Mouse (Mus musculus) embryonic fibroblast, embryonic 13.5 days (primary cell): ENCODE data around the gene Znhit1.

Source experiments
- CTCF ChIP-seq: IDR thresholded peaks from 2 replicates; pipeline ENCODE4 v1.5.1; 2011; ENCODE audit warnings: mild to moderate bottlenecking, control low read depth, low read length, moderate library complexity, borderline replicate concordance; ENCODE audit not compliant: insufficient read depth
- POLR2A ChIP-seq: IDR thresholded peaks from 2 replicates; pipeline ENCODE4 v1.6.1; 2011; ENCODE audit warnings: low read depth, mild to moderate bottlenecking, control low read depth, low read length, moderate library complexity

DNA sequence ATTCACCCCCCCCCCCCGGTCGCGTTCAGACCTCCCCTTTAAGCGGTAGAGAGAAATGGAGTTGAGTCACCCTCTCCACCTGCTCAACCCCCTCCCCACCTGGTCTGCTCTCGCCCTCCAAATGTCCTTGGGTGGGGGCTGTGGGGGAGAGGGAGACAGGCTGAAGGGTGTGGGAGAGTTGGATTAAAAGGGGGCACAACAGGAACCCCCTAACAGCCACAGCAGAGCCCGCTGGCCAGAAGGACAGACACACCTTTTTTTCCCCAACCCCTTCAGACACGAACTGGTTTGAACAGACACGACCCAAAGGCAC is 41.4 kb upstream of the Znhit1 start:
- TF ChIP-seq POLR2A = no peak
- no peak for TF ChIP-seq CTCF
